Mouse (Mus musculus) limb, embryonic 12.5 days (tissue): ENCODE results near the gene Scfd2. TPM values are rescaled to one million over a fixed set of nuclear protein-coding genes. Genes with fewer than 3 reads are reported as not detected.

Experiments used
- ATAC-seq: fragments of 200-750 bp; cut with Nextera tagmentation; 2 replicates; pipeline ENCODE4 v1.8.0; 2017; ENCODE audit warnings: low read depth, moderate TSS enrichment; ENCODE audit not compliant: insufficient number of reproducible peaks, insufficient read depth, low FRiP score, low TSS enrichment
- H3K27ac ChIP-seq: fragments of 300-500 bp; sonication (generic); 2 replicates; pipeline ENCODE4 v1.5.1; 2016; ENCODE audit warnings: mild to moderate bottlenecking, moderate library complexity
- H3K27me3 ChIP-seq: fragments of 300-500 bp; sonication (generic); 2 replicates; pipeline ENCODE4 v1.6.1; 2016; ENCODE audit warnings: mild to moderate bottlenecking, moderate library complexity
- H3K36me3 ChIP-seq: fragments of 300-500 bp; sonication (generic); 2 replicates; pipeline ENCODE4 v1.6.1; 2016; ENCODE audit warnings: mild to moderate bottlenecking, moderate library complexity
- H3K4me1 ChIP-seq: fragments of 300-500 bp; sonication (generic); replicated peaks from 2 replicates; pipeline ENCODE4 v1.6.1; 2016
- H3K4me2 ChIP-seq: fragments of 300-500 bp; sonication (generic); 2 replicates; pipeline ENCODE4 v1.6.1; 2016; ENCODE audit warnings: mild to moderate bottlenecking, moderate library complexity
- H3K4me3 ChIP-seq: fragments of 300-500 bp; sonication (generic); replicated peaks from 2 replicates; pipeline ENCODE4 v1.5.1; 2016; ENCODE audit warnings: mild to moderate bottlenecking
- H3K9ac ChIP-seq: fragments of 300-500 bp; sonication (generic); replicated peaks from 2 replicates; pipeline ENCODE4 v1.6.1; 2016; ENCODE audit warnings: mild to moderate bottlenecking, moderate library complexity
- H3K9me3 ChIP-seq: fragments of 300-500 bp; sonication (generic); 2 replicates; pipeline ENCODE4 v1.6.1; 2016; ENCODE audit warnings: mild to moderate bottlenecking, moderate library complexity
- WGBS: fragments of 180-500 bp; shearing (Covaris S2); methylation state at CpG from one replicate; pipeline ENCODE4 v1.1.7; 2016; 5-methylcytosine and 5-hydroxymethylcytosine counted together
- polyA plus RNA-seq: library from polyadenylated mRNA; unstranded; fragments of >200 nt; fragmentation: Nextera tagmentation; extraction: Ambion mirVana; gene quantifications from 2 replicates; pipeline ENCODE4 v1.2.1, GENCODE M21; 2016

Scfd2 gene
- polyA plus RNA-seq, 1 experiment from 2014 or later = 19.1 TPM

DNA sequence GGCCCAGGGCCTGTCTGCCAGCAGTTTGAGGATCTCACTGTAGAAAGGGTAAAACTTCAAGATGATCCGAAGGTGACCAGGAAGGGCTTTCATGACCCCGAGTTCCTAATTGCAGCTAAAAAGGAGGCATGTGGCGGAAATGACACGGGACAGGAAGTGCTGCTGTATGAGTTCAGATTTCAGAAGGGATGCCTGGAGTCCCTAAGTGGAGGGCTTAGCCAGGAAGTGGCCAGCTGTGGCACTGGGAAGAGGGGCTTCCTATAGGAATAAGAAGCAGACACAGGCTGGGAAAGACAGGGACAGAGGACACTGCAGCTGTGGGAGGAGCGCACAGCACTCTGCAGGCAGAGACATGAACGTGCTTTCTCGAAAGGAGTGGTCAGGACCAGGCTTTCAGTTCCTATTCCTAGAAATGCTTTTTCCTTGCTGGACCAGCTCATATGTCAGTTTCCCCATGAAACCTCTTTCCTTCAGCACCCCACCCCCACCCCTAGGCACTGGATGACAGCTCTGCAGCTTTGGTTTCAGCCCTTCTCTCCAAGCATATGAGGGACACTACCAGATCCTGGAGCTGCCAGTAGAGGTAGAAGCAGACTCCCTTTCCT lies 277.7 kb downstream of the Scfd2 start:
- no peaks in the 10 kb centered on the region for H3K36me3 ChIP-seq
- no peak overlapping the region for H3K4me3 ChIP-seq
- ATAC-seq = no peak
- 15% methylated on average over 7 of the region's 7 CpGs for WGBS
- H3K9me3 ChIP-seq = no peaks in the 10 kb centered on the region
- H3K9ac ChIP-seq = no peak overlapping the region
- H3K27me3 ChIP-seq = no peaks in the 10 kb centered on the region
- H3K4me2 ChIP-seq = no peak overlapping the region
- peaks cover 41% of the 10 kb centered on the region for H3K4me1 ChIP-seq
- H3K27ac ChIP-seq = peak overlapping the region; percentile 68

GRCm38 (mm10) chr5:74252672-74253286 lies 278.8 kb downstream of the Scfd2 start:
- Histone ChIP-seq H3K9me3 (no peaks in the 10 kb centered on the region), H3K4me2 (no peak overlapping the region), H3K4me1 (peaks cover 42% of the 10 kb centered on the region), H3K4me3 (no peak overlapping the region), H3K9ac (no peak overlapping the region), H3K36me3 (no peaks in the 10 kb centered on the region), H3K27me3 (no peaks in the 10 kb centered on the region), H3K27ac (no peak overlapping the region)
- ATAC-seq = no peak; the same call in 1 of the 2 replicates
- 82% methylated on average over 6 of the region's 6 CpGs for WGBS

- no peak for ATAC-seq
- Histone ChIP-seq H3K27me3 (no peaks in the 10 kb centered on the region), H3K9ac (no peak overlapping the region; the same call in 1 of the 2 replicates), H3K9me3 (no peaks in the 10 kb centered on the region), H3K4me2 (no peak overlapping the region), H3K4me3 (no peak overlapping the region), H3K4me1 (peaks cover 58% of the 10 kb centered on the region), H3K27ac (peak overlapping the region; percentile 73), H3K36me3 (no peaks in the 10 kb centered on the region)
- WGBS = 73% methylated on average over 2 of the region's 2 CpGs
These were observed 280.6 kb downstream of the Scfd2 start for GRCm38 (mm10) chr5:74250947-74251346.

GRCm38 (mm10) chr5:74250308-74250707 lies 281.3 kb downstream of the Scfd2 start:
- peak; percentile 22; the same call in 1 of the 2 replicates for ATAC-seq
- Histone ChIP-seq H3K4me3 (no peak overlapping the region), H3K36me3 (no peaks in the 10 kb centered on the region), H3K9ac (0 out of 2 replicates have a peak overlapping the region, but pooled peaks have one; percentile 31), H3K27me3 (no peaks in the 10 kb centered on the region), H3K4me1 (peaks cover 58% of the 10 kb centered on the region), H3K4me2 (no peak overlapping the region), H3K9me3 (no peaks in the 10 kb centered on the region), H3K27ac (peak overlapping the region; percentile 73)
- 42% methylated on average over 7 of the region's 7 CpGs for WGBS

GRCm38 (mm10) chr5:74249794-74250193 lies 281.8 kb downstream of the Scfd2 start:
- Histone ChIP-seq H3K27me3 (no peaks in the 10 kb centered on the region), H3K4me2 (no peak overlapping the region), H3K4me1 (peaks cover 57% of the 10 kb centered on the region), H3K9me3 (no peaks in the 10 kb centered on the region), H3K9ac (0 out of 2 replicates have a peak overlapping the region, but pooled peaks have one; percentile 31), H3K4me3 (no peak overlapping the region), H3K27ac (peak overlapping the region; percentile 73), H3K36me3 (no peaks in the 10 kb centered on the region)
- 40% methylated on average over 3 of the region's 3 CpGs for WGBS
- ATAC-seq = no peak

- WGBS = 74% methylated on average over 3 of the region's 3 CpGs
- Histone ChIP-seq H3K4me1 (peaks cover 50% of the 10 kb centered on the region), H3K36me3 (no peaks in the 10 kb centered on the region), H3K9me3 (no peaks in the 10 kb centered on the region), H3K9ac (no peak overlapping the region), H3K4me3 (no peak overlapping the region), H3K27me3 (no peaks in the 10 kb centered on the region), H3K4me2 (no peak overlapping the region), H3K27ac (peak overlapping the region; percentile 56)
- ATAC-seq = no peak
These were observed 284.6 kb downstream of the Scfd2 start for GRCm38 (mm10) chr5:74246971-74247370.

GRCm38 (mm10) chr5:74246453-74246852 lies 285.1 kb downstream of the Scfd2 start:
- Histone ChIP-seq H3K9me3 (no peaks in the 10 kb centered on the region), H3K27me3 (no peaks in the 10 kb centered on the region), H3K27ac (peak overlapping the region; percentile 51; the same call in 1 of the 2 replicates), H3K4me1 (peaks cover 46% of the 10 kb centered on the region), H3K36me3 (no peaks in the 10 kb centered on the region), H3K4me2 (no peak overlapping the region), H3K4me3 (no peak overlapping the region), H3K9ac (no peak overlapping the region)
- no peak for ATAC-seq
- WGBS = 55% methylated on average over 4 of the region's 4 CpGs

DNA sequence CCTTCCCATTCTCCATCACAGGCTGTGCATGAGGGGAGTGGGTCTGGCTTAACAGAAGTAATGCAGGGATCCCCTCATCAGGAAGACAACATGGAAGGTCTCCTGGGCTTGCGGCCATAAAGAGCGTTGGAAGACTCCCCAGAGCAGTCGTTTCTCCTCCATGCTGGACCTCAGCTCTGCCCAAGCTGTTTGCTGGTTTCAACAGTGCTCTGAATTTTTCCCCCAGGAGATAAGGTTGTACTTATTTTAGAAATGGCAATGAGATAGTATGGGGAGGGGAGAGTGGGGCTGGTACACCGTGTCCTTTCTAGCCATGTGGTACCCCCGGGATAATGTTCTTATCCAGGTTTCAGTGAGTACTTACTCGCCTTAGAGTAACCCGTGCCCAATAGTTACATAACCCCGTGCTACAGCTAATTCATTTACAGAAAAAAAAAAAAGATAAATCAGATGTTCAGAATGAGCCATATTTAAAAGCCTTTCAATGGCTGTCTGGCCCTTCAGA lies 285.9 kb downstream of the Scfd2 start:
- H3K9ac ChIP-seq = no peak overlapping the region
- H3K4me3 ChIP-seq = no peak overlapping the region
- H3K4me2 ChIP-seq = no peak overlapping the region
- no peak for ATAC-seq
- no peaks in the 10 kb centered on the region for H3K9me3 ChIP-seq
- 88% methylated on average over 8 of the region's 8 CpGs for WGBS
- no peaks in the 10 kb centered on the region for H3K27me3 ChIP-seq
- no peaks in the 10 kb centered on the region for H3K36me3 ChIP-seq
- peaks cover 41% of the 10 kb centered on the region for H3K4me1 ChIP-seq
- no peak overlapping the region for H3K27ac ChIP-seq

DNA sequence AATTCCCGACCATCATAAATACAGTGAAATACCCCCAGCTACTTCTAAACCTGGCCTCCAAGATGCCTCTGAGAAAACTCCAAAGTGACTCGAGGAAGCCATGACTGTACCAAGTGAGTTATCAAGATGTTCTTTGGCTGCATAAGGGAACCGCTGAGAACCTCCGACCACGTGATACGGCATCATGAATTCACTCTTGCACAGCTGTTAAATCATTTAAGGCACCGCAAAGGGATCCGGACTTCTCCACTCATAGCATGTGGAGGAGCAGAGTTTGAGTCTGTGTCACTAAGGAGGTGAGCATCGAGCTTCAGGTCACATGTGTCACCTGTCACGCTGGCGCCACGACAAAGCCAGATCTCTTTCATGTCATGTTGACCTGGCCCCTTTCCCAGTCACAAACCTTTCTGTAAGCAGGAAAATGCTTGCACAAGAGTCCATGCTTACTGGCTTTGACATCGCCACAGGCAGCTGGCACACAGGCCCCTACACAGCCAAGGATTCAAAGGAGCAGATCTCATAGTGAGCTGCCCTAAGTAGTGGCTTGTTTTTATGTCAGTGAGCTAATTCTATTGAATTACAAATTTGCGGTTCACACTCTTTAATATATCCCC lies 287.0 kb downstream of the Scfd2 start:
- no peak overlapping the region for H3K4me2 ChIP-seq

GRCm38 (mm10) chr5:74242654-74243053 lies 288.9 kb downstream of the Scfd2 start:
- H3K9ac ChIP-seq = no peak overlapping the region
- H3K27ac ChIP-seq = no peak overlapping the region
- peaks cover 32% of the 10 kb centered on the region for H3K4me1 ChIP-seq
- H3K4me2 ChIP-seq = no peak overlapping the region
- no peaks in the 10 kb centered on the region for H3K36me3 ChIP-seq
- no peak for ATAC-seq
- no peak overlapping the region for H3K4me3 ChIP-seq
- no peaks in the 10 kb centered on the region for H3K27me3 ChIP-seq
- no peaks in the 10 kb centered on the region for H3K9me3 ChIP-seq
- 63% methylated on average over 3 of the region's 3 CpGs for WGBS

More for the DNA sequence above, 287.0 kb downstream of the Scfd2 start:
- Histone ChIP-seq H3K27ac (no peak overlapping the region), H3K27me3 (no peaks in the 10 kb centered on the region), H3K36me3 (no peaks in the 10 kb centered on the region), H3K9ac (no peak overlapping the region), H3K4me1 (peaks cover 38% of the 10 kb centered on the region), H3K4me3 (no peak overlapping the region), H3K9me3 (no peaks in the 10 kb centered on the region)
- 85% methylated on average over 14 of the region's 14 CpGs for WGBS
- no peak for ATAC-seq

DNA sequence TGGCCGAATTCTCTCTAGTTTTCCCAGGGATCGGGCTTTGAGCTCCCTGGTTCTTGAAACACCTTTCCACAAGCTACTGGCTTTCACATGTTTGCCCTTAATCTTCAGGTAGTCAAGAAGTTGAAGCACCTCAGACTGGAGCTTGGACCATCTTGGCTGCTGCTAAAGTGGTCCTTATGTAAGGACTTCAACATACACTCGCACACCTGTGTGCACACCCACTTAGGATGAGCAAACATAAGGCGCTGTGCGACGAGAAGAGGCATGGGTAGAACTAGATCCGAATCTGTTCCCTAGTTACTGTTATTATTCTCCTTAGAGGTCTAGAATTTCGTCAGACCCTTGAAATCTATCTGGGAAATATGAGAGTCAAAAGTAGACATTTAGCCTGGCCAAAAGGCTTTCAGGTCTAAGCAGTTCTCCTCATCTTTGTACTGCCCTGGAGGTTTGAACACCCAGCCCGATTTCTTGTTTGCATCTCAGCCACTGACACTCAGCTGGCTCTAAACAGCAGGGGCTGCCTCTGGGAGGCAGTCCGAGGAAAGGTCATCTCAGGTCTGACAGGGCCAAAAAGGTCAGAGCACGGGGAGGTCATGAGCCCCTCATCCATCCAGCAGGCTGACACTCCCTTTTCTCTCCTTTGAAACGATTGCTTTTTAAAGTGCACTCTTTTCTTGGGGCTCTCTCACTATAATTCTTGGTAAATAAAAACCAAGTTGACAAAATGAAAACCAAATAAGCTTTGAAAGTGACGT lies 290.5 kb downstream of the Scfd2 start:
- Histone ChIP-seq H3K9me3 (no peaks in the 10 kb centered on the region), H3K27ac (no peak overlapping the region), H3K4me3 (no peak overlapping the region), H3K4me1 (peaks cover 18% of the 10 kb centered on the region), H3K27me3 (no peaks in the 10 kb centered on the region), H3K36me3 (no peaks in the 10 kb centered on the region), H3K9ac (no peak overlapping the region), H3K4me2 (no peak overlapping the region)
- 61% methylated on average over 13 of the region's 13 CpGs for WGBS
- no peak for ATAC-seq
